Mouse (Mus musculus) kidney, adult 2 months (tissue): Measurements from ENCODE around the gene Lgr6. TPM values are rescaled to one million over a fixed set of nuclear protein-coding genes. Genes with fewer than 3 reads are reported as not detected.

Source experiments
- DNase-seq: peaks from one replicate; pipeline ENCODE4 v3.0.0; 2021
- H3K27ac ChIP-seq: fragments of 200-500 bp; 2 replicates; pipeline ENCODE4 v1.5.1; 2012; ENCODE audit warnings: low read depth, low read length, control low read depth, inconsistent platforms; ENCODE audit not compliant: insufficient read depth
- H3K27me3 ChIP-seq: fragments of 200-500 bp; replicated peaks from 2 replicates; pipeline ENCODE4 v1.6.1; 2012; ENCODE audit warnings: mild to moderate bottlenecking, moderate library complexity, low read length, inconsistent platforms; ENCODE audit not compliant: control insufficient read depth, insufficient read depth
- H3K36me3 ChIP-seq: fragments of 200-500 bp; 2 replicates; pipeline ENCODE4 v1.6.1; 2012; ENCODE audit warnings: mild to moderate bottlenecking, moderate library complexity, low read length, inconsistent platforms; ENCODE audit not compliant: control insufficient read depth, insufficient read depth
- H3K4me1 ChIP-seq: fragments of 200-500 bp; 2 replicates; pipeline ENCODE4 v1.6.1; 2011; ENCODE audit warnings: low read length; ENCODE audit not compliant: control insufficient read depth, insufficient read depth
- H3K4me3 ChIP-seq: fragments of 200-500 bp; 2 replicates; pipeline ENCODE4 v1.5.1; 2011; ENCODE audit warnings: mild to moderate bottlenecking, low read depth, low read length, control low read depth; ENCODE audit not compliant: insufficient read depth
- CTCF ChIP-seq: fragments of 200-500 bp; conservative IDR thresholded peaks from 2 replicates; pipeline ENCODE4 v1.5.1; 2011; ENCODE audit warnings: low read depth, mild to moderate bottlenecking, control low read depth, low read length, moderate library complexity, mixed read lengths; ENCODE audit not compliant: insufficient read depth, insufficient read length
- POLR2A ChIP-seq: fragments of 200-500 bp; IDR thresholded peaks from one replicate; pipeline ENCODE4 v1.6.1; 2011; ENCODE audit warnings: low read depth, low read length, control low read depth
- WGBS: fragments of 180-500 bp; shearing (Covaris S2); methylation state at CpG from one replicate; pipeline ENCODE4 v1.1.7; 2018; 5-methylcytosine and 5-hydroxymethylcytosine counted together
- polyA plus RNA-seq: library from polyadenylated mRNA; depleted of rRNA; stranded (reverse); fragments of >200 nt; gene quantifications from 2 replicates; pipeline ENCODE4 v1.2.3, GENCODE M21; 2012; rRNA removed

Gene Lgr6
- polyA plus RNA-seq, 1 experiment = 0.75 TPM

- WGBS = 91% methylated on average over 2 of the region's 2 CpGs
- H3K27me3 ChIP-seq = no peaks in the 10 kb centered on the region
These were observed 162.2 kb downstream of the Lgr6 start for GRCm38 (mm10) chr1:134942898-134943297.

GRCm38 (mm10) chr1:134940863-134941262 lies 164.2 kb downstream of the Lgr6 start:
- H3K27me3 ChIP-seq = no peaks in the 10 kb centered on the region
- no peak overlapping the region for H3K27ac ChIP-seq
- H3K4me3 ChIP-seq = no peak overlapping the region
- H3K36me3 ChIP-seq = no peaks in the 10 kb centered on the region
- H3K4me1 ChIP-seq = no peaks in the 10 kb centered on the region
- WGBS = 49% methylated on average over 4 of the region's 4 CpGs
- no peak for DNase-seq
- TF ChIP-seq POLR2A = no peak
- TF ChIP-seq CTCF = no peak

More at GRCm38 (mm10) chr1:134942898-134943297, 162.2 kb downstream of the Lgr6 start:
- Histone ChIP-seq H3K4me3 (no peak overlapping the region), H3K4me1 (no peaks in the 10 kb centered on the region), H3K36me3 (no peaks in the 10 kb centered on the region), H3K27ac (no peak overlapping the region)
- TF ChIP-seq POLR2A = no peak
- no peak for TF ChIP-seq CTCF
- DNase-seq = no peak

GRCm38 (mm10) chr1:134938233-134938632 lies 166.8 kb downstream of the Lgr6 start:
- TF ChIP-seq CTCF = no peak
- TF ChIP-seq POLR2A = no peak
- H3K27ac ChIP-seq = no peak overlapping the region
- no peak overlapping the region for H3K4me3 ChIP-seq
- H3K4me1 ChIP-seq = no peaks in the 10 kb centered on the region
- WGBS = 92% methylated on average over 1 of the region's 1 CpGs
- no peaks in the 10 kb centered on the region for H3K36me3 ChIP-seq
- no peak for DNase-seq
- H3K27me3 ChIP-seq = no peaks in the 10 kb centered on the region

DNA sequence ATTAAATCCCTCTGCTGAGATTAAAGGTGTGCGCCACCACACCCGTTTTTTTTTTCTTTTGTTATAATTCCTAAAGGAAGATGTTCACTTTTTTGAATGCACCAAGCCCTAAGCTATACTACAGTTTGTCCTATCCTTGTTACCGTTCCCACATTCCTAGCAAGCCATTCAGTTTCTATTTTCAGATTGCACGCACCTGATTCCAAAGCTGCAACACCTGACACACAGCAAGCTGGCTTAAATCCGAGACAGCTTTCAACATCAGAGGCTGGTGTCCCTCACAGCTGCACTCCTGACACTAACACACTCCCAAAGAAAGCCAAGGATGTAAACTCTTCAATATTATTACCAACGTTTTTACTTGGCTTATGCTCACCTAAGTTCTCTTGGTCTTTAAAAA lies 168.7 kb downstream of the Lgr6 start:
- Histone ChIP-seq H3K4me3 (no peak overlapping the region), H3K27me3 (no peaks in the 10 kb centered on the region), H3K4me1 (no peaks in the 10 kb centered on the region), H3K27ac (no peak overlapping the region), H3K36me3 (no peaks in the 10 kb centered on the region)
- TF ChIP-seq CTCF (no peak), POLR2A (no peak)
- DNase-seq = no peak
- WGBS = 87% methylated on average over 6 of the region's 6 CpGs

Other genes with a start within 250 kb of the Lgr6 start
- 5.6 and 5.8 TPM in 2 replicates for gene Ppp1r12b, start 149.3 kb downstream of the Lgr6 start, polyA plus RNA-seq
- gene Ube2t, start 142.7 kb downstream of the Lgr6 start, polyA plus RNA-seq = 0.61 and 0.83 TPM in 2 replicates
- 0.73 and 2.5 TPM in 2 replicates for gene Ptpn7, start 27.4 kb upstream of the Lgr6 start, polyA plus RNA-seq
- 95.2 and 107 TPM in 2 replicates for gene Arl8a, start 41.5 kb upstream of the Lgr6 start, polyA plus RNA-seq
- gene Gpr37l1, start 62.4 kb upstream of the Lgr6 start, polyA plus RNA-seq = 0.75 and 0.98 TPM in 2 replicates
- gene Elf3, start 153.3 kb upstream of the Lgr6 start, polyA plus RNA-seq = 23.1 and 25.0 TPM in 2 replicates
- 28.7 and 29.1 TPM in 2 replicates for gene Rnpep, start 178.8 kb upstream of the Lgr6 start, polyA plus RNA-seq
- gene Timm17a, start 208.5 kb upstream of the Lgr6 start, polyA plus RNA-seq = 122 and 134 TPM in 2 replicates
- 2.6 and 3.8 TPM in 2 replicates for gene Lmod1, start 219.5 kb upstream of the Lgr6 start, polyA plus RNA-seq